Mouse (Mus musculus): ENCODE data around the gene Pfas.

GRCm38 (mm10) chr11:68997080-68997479 lies 11.2 kb downstream of the Pfas start:
- TF ChIP-seq CTCF (IDR thresholded peaks at IDR 0.05; ENCODE audit: low read depth, low read length) (no peak), POLR2A (IDR thresholded peaks at IDR 0.05; ENCODE audit: borderline replicate concordance, low read depth, low read length) (no peak)

Data from bone marrow macrophage, adult 2 months (primary cell).